Mouse (Mus musculus) G1E (cell line): ENCODE results near the gene Hist1h3e.

Source experiments
- CTCF ChIP-seq: IDR thresholded peaks from 2 replicates; pipeline ENCODE4 v1.5.1; 2012; ENCODE audit warnings: low read depth, low read length, inconsistent platforms, mixed read lengths
- GATA1 ChIP-seq: IDR thresholded peaks from 2 replicates; pipeline ENCODE4 v1.6.1; 2012; ENCODE audit warnings: borderline replicate concordance, low read length, inconsistent platforms, mixed read lengths
- GATA2 ChIP-seq: IDR thresholded peaks from 2 replicates; pipeline ENCODE4 v1.6.1; 2012; ENCODE audit warnings: low read depth, low read length, inconsistent platforms, borderline replicate concordance
- POLR2AphosphoS5 ChIP-seq: IDR thresholded peaks from 2 replicates; pipeline ENCODE4 v1.6.1; 2012; ENCODE audit warnings: low read depth, low read length, inconsistent platforms; ENCODE audit not compliant: insufficient replicate concordance
- TAL1 ChIP-seq: conservative IDR thresholded peaks from 2 replicates; pipeline ENCODE4 v1.6.1; 2012; ENCODE audit warnings: low read depth, low read length, inconsistent platforms, mixed read lengths

DNA sequence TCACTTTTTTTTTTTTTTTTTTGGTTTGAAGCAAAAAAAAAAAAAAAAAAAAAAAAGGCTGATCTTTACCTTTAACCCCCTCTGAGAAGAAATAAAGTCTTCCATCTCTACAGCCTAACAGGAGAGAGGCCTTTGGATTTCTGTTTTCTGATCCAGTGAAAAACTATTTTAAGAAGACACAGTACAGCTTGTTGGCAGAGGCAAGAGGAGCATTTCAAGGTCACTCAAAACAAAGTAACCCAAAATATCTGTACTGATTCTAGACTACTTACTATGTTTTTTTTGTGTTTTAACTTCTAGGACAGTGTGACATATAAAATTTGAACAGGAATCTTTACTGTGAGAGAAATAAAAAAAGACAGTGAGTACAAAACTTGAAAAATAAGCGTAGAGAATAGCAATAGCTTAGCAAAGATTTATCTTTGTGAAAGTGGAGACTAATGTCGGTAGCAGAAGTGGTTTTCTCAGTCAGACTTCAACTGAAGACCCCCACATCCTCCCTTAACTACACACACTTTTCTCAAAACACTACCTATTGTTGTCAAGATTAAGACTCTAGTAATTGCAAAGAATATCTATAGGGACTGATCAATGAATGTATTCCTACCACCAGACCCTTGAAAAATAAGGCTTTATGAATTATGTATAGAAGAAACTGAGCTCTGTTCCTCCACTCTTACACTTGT is 32.5 kb downstream of the Hist1h3e start:
- TF ChIP-seq CTCF (no peak), GATA1 (no peak), TAL1 (no peak), POLR2AphosphoS5 (no peak), GATA2 (no peak)
